Mouse (Mus musculus) adrenal gland, adult 2 months (tissue): ENCODE measurements around the gene Slc41a3. TPM values are rescaled to one million over a fixed set of nuclear protein-coding genes. Genes with fewer than 3 reads are reported as not detected.
"Not testable (repeated sequence)": the region's sequence is repeated elsewhere in the genome, so short reads cannot be mapped to it uniquely, and the experiment has no call there.

Experiments
- DNase-seq: peaks from one replicate; pipeline ENCODE4 v3.0.0; 2021
- polyA plus RNA-seq: library from polyadenylated mRNA; depleted of rRNA; stranded (reverse); fragments of >200 nt; gene quantifications from 2 replicates; pipeline ENCODE4 v1.2.3, GENCODE M21; 2012
- total RNA-seq, 2 experiments: library from RNA; stranded (reverse); gene quantifications; 2 replicates each; pipeline ENCODE4 v1.2.3; 2021

Gene Slc41a3
- total and polyA plus RNA-seq, 3 experiments = 29.1 to 52.0 (median 30.2) TPM

DNA sequence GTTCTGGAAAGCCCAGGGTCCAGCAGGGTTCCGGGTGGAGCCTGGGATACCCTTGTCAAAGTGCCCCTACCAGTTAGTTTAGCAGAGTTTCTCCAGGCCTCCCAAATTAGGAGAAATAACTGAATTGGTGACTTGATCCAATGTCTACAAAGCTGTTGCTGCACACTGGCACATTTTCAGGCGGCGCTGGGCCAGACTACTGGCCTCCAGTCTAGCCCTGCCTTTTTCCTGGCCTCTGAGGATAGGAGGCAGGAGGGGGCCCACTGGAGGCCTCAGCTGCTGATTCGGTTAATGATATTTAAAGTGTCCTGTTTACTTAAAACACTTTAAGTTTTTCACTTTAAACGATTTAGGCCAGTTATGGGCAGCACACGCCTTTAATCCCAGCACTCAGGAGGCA is 19.7 kb downstream of the Slc41a3 start:
- DNase-seq = peak; percentile 76

DNA sequence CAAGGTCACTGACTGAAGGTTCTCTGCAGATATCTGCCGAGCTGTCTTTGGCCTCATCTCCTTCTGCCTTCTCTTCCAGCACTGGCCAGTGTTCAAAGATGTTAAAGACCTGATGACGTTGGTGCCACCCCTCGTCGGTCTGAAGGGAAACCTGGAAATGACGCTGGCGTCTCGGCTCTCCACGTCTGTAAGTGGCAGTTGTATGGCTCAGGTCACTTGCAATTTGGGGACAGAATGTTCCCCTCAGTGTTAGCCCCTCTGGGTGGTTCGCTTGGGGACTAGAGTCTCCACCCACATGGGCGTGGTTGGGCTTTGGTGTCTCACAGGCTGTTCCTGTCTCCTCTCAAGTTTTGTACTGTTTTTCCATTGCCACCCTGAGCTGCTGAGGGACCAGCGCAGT is 20.2 kb downstream of the Slc41a3 start:
- peak; percentile 71 for DNase-seq

DNA sequence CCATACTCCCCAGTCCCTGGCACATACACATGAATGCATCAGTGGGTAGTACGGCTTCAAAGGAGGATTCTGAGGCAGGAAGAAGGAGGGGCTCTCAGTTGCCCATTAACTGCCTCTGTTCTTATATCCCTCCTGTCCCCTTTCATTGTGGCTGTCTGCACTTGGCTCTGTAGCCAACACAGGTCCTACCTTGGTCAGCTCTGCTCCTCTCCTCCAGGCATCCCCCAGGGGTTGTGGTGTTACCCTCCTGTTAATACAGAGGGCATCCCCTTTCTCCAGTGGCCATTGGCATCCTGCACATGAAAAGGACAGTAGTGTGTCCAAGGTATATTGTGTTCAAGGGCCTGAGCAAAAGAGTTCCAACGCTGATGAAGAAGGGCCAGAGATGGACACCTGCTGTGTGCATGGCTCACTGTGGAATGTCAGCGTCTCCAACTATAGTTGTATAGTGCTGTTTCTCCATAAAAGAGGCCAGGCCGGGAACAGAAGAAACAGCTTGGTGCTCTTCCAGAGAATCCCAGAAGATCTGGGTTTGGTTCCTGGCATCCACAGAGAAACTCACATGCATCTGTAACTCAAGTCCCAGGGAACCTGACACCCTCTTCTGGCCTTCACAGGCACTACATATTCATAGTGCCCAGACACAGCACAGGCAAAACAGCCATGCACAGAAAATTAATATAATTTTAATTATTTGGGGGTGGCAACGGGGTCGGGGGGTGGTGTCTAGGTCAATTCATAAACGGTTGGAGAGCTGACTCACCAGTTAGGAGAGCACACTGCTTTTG is 20.9 kb downstream of the Slc41a3 start:
- DNase-seq = no peak

DNA sequence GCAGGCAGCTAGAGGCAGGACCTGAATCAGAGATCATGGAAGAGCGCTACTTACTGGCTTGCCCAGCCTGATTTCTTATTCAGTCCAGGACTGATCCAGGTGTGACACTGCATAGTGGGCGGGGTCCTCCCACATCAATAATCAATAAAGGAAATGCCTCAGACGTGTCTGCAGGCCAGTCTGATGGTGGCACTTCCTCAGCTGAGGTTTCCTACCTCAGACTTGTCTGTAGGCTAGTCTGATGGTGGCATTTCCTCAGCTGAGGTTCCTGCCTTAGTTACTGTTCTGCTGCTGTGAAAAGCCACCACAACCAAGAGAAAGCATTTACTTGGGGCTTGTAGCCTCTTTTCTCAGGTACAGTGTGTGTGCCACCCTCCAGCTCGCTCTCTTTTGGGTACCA is 23.0 kb downstream of the Slc41a3 start:
- no peak for DNase-seq

DNA sequence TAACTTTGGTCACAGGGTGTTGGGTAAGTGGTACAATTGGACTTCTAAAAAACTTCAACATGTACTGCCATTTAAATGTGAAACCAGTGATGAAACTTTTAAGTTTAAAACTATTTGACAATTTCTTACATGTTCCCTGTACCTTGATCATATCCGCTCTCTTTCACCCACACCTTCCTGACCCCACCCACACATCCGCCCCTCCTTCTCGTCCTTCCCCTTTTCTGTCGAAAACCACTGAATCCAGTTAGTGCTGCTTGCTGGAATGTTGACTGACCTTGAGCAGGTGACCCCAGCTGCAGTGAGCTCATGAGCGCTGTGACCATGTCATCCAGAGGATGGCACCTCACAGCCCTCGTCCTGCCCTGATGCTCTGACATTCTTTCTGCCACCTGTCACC is 25.0 kb downstream of the Slc41a3 start:
- no peak for DNase-seq

DNA sequence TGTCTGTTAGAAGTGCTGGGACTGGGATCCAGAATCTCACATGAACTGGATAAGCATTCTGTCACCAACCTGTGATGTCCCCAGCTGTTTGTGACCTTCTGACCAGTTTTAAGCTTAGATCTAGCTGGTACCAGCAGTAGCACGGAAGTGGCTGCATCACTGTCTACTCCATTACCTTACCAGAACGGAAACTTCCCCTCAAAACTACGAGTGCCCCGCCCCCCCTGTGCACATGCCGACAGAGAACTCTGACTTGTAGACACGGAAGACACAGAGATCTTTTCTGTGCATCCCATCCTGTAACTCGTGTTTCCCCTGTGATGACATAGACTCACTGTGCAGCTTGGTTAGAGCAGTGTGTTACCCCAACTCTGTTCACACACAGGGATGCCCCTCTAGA is 25.9 kb downstream of the Slc41a3 start:
- no peak for DNase-seq

DNA sequence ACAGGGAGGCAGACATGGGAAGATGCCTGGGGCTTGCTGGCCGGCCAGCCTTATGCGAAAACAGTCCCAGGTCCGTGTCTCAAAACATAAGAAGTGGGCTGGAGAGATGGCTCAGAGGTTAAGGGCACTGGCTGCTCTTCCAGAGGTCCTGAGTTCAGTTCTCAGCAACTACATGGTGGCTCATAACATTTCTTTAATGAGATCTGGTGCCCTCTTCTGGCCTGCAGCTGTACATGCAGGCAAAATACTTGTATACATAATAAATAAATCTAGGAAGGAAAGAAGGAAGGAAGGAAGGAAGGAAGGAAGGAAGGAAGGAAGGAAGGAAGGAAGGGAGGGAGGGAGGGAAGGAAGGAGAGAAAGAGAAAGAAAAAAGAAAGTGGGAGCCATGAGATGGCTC is 28.0 kb downstream of the Slc41a3 start:
- not testable (repeated sequence) for DNase-seq

DNA sequence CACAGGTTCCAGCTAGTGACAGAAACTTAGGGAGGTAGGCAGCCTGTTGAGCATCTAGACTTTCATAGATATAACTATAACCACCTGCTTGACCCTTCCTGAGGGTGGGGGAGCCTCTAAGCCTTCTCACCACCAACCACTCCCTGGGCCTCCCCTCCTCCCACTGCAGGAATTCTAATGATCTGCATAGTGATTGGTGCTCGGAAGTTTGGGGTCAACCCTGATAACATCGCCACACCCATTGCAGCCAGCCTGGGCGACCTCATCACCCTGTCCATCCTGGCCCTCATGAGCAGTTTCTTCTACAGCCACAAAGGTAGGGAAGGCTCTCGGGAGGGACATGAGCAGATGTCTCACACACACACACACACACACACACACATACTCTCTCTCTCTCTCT is 30.6 kb downstream of the Slc41a3 start:
- DNase-seq = no peak

DNA sequence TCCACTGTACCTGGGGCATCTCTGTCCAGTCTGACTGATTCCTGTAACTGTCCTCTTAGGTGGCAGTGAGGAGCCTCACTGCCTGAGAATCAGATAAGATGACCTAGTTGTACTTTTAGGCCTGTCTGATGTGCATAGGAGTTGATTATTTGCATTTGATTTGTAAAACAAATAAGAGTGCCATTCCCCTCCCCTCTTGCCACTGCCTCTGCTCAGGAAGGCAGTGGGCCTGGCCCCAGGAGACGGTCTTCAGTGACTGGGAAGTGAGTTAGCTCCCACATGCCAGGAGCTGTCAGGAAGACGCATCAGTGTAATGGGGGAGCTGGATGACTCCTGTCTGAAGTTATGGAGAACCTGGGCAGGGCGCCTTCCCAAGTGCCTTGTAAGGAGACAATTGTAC is 31.1 kb downstream of the Slc41a3 start:
- no peak for DNase-seq

DNA sequence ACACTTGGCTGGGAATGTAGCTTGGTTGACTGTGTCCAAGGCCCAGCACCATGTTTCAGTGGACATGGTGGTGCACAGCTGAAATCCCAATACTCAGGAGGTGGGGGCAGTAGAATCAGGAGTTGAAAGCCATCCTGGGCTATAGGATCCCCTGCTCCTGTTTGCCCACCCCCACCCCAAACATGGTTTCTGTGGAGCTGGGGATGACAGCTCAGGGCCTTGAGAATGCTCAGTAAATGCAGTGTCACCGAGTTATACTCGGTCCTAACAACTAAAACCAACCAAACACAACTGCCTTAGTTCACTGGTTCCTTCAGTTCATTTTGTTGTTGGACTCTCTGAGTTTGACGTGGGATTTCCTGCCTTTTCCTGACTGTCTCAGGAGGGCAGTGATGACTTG is 38.5 kb downstream of the Slc41a3 start:
- no peak for DNase-seq

DNA sequence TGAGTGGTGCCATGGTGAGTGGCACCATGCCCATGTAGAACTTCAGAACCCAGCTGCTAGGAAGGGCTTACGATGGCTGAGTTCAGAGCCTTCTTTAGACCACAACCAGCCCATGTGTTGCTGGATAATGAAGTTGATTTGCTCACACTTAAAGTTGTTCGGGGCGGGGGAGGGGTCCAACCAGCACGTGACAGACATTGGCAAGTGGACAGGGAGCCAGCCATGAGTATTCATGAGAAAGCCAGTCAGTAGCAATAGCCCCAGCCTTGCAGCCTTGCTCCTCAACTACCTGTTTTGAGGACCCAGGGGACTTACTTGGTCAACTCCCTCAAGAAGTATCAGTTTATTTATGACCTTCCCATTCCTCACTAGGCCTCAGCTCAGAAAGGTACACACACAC is 40.4 kb downstream of the Slc41a3 start:
- no peak for DNase-seq

DNA sequence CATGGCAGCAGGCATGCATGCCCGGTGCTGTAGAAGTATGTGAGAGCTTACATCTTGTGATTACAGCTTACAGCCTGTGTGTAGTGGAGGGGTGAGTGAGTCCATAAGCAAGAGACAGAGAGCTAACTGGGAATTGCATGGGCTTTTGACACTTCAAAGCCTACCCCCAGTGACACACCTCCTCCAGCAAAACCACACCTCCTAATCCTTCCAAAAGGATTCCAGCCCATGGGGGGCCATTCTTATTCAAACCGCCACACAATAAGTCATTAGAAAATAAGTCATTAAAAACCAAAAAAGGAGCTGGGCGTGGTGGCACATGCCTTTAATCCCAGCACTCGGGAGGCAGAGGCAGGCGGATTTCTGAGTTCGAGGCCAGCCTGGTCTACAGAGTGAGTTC is 43.9 kb downstream of the Slc41a3 start:
- DNase-seq = no peak

DNA sequence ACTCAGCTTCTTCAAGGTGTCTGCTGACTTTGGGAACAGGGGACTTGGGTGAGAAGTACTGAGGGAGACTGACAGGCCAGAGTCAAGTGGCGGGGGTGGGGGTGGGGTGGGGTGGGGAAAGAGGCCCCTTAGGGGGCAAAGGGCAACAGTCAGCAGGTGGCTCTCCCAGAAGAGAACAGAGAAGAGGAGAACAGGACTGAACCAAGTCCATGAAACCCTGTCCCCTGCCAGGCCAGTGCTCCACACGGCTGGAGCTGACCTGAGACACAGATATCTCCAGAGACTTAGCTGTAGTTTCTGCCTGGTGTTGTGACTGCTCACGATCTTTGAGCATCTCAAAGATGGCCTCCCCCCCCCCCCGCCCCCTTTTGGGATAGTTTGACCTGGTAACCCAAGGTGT is 44.8 kb downstream of the Slc41a3 start:
- DNase-seq = no peak

DNA sequence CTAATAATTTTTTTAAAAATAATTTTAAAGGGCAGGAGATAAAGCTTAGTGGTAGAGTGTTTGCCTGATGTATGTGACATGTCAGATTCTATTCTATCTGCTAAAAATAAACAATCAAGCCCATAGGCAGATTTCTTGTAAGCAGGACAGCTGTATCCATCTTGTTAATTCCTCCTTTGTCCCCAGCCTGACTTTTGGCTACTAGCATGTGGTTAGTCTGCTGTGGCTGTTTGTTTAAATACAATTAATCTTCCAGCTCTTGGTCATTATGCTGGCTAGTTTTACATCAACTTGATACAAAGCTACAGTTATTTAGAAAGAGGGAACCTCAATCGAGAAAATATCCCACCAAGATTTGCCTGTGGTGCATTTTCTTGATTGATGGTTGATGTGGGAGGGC is 46.1 kb downstream of the Slc41a3 start:
- no peak for DNase-seq

DNA sequence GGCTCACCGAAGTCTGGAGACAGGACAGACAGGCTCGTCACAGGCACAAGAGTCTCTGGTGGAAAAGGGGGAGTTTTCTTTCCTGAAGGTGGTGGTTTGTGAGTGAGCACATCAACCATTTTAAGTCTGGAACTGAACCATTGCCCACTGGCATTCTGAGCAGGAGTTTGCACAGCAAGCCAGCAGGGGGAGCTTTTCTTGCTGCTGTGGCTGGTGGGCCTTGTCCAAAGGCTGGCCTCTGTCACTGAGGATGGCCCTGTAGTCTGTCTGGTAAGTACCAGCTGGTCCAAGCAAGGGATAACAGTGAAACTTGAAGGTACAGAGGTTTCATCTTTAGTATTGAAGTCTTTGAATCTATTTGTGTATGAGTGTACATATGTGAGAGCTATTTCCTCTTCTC is 49.2 kb downstream of the Slc41a3 start:
- peak; percentile 70 for DNase-seq

DNA sequence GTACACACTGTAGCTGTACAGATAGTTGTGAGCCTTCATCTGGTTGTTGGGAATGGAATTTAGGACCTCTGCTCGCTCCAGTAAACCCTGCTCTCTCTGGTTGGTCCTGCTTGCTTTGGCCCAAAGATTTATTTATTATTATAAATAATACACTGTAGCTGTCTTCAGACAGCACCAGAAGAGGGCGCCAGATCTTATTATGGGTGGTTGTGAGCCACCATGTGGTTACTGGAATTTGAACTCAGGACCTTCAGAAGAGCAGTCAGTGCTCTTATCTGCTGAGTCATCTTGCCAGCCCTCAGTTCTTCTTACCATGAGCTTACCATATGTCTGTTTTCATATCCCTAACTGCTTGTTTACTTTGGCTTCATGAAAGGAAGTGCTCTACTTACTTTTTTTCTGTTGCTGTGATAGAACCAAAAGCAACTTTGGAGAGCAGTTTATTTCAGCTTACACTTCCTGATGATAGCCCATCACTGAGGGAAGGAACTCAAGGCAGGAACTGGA is 51.9 kb downstream of the Slc41a3 start:
- DNase-seq = not testable (repeated sequence)

DNA sequence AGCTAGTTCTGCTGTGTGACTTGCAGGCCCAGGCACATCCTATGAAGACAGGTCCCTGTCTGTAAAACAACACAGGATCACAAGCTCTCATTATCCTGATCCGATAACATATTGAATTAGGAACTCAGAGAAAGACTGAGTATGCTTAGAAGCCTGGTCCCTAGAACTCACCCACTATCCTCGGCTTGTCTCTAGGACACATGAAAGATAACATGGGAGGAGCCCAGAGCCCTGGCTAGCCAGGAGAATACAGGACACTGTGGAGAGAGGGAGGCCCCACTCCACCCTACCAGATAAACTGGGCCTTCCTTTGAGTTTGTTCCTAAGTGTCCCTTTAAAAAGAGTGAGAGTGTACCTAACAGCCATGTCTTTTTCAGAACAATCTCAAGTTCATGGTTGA is 55.4 kb downstream of the Slc41a3 start:
- no peak for DNase-seq

DNA sequence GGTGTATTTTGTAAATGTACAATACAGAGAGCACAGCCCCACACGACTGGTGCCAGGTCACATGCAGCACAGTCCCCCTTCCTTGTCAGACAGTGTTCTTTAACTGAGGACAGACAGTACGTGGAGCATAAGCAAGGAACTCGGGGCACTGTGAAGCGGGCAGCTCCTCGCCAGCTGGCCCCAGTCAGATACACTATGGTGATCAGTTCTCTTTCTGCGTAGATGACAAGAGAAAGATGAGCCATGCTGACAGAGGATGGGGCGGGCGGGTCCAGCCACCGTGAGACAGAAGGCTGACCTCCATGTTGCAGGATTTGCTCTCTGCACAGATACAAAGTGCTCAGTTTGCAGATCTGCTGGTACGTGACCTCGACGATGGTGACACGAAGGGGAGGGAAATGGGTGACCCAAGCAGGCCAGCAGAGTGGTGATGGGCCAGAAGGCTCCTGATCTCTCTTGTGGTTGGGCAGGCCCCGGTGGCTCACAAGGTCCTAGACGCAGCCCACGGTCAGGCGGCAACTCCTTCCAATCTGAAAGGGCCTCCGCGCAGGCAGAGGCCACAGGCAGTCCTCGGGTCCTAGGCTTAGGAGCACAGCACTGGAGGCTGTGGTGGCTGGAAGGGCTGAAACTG is 56.0 kb downstream of the Slc41a3 start:
- DNase-seq = peak; percentile 45

DNA sequence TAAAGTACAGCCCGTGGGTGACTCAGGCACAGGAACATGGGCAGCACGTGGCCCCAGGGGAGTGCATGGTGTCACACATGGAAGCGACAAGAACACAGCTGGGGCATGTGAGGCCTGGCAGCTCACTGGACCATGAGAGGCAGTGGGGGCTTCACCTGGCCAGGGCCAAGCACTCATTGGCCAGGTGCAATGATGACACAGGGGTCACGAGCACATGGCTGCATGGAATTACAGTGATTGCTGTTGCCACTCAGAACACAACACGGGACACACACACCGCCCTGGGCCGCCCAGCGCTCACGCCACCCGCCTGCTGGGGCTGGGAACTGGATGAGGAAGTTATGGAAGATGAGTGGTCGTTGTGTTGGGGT is 56.5 kb downstream of the Slc41a3 start:
- no peak for DNase-seq

DNA sequence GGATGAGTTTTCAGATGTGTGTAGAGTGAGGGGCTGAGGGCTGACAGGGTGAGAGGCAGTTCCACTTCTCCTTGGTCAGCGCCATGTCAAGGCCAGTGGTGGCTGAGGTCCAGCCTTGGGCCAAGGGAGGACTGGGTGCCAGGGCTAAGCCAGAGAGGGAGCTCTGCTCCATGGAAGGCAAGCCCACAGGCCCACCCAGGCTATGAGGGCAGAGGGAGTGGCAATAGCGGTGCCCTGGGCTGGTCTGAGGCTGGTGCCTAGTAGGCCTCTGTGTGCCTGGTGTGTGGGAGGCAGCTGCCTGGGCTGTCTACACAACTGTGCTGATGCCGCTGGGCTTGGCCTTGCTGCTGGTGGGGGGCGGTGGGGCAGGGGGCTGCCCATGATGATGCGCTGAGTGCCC is 57.6 kb downstream of the Slc41a3 start:
- peak; percentile 57 for DNase-seq

DNA sequence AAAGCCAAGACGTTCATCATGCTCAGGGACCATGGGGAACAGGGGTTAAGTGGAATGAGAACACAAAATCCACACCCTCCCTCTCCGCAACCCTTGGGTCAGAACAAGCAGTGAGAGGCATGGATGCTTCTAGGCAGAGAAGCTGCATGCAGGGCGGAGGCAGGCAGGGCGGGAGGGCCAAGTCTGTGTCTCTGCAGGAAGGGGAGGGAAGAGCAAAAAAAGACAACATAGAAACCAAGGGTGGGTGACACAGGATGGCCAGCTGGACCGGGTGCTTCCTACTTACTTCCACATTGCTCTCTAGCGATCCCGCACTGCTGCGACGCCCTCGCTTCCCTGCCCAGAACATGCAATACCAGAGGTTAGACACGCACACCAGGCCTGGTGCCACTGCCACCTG is 59.2 kb downstream of the Slc41a3 start:
- no peak for DNase-seq

DNA sequence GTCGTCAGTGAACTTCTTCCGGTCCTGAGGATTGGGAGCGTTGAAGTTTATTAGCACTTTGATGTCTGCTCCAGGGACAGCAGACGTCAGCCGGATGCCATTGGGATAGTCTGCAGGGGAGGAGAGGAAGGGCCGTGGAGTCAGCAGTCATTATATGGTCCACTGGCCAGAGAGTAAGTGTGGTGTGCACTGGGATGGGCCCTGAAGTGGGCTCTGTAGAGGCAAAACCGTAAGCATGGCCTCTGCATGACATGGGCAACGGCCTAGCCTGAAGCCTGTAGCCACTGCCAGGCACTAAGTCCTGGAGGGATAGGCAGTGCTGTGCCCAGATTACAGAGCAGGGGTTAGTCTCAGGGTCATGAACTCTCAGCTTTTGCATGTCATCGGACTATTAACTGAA is 64.2 kb downstream of the Slc41a3 start:
- DNase-seq = no peak

DNA sequence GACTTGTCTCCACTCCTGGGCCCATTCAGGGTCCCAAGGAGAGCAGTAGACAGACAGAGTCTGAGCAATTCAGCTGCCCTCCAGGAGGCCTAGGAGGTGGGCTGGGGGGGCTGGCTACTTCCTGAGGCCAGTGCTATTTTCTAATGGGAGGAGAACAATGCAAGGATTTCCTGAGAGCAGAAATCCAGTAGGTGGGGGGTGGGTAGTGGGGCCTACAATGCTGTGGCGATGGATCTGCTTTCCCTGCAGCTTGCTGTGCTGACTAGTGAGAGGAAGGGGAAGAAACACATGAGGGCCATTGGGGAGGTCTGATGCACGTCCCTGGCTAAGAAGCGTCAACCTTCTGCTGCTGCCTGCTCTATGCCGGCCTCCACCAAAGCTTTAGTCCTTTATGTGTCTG is 74.2 kb downstream of the Slc41a3 start:
- peak; percentile 43 for DNase-seq

DNA sequence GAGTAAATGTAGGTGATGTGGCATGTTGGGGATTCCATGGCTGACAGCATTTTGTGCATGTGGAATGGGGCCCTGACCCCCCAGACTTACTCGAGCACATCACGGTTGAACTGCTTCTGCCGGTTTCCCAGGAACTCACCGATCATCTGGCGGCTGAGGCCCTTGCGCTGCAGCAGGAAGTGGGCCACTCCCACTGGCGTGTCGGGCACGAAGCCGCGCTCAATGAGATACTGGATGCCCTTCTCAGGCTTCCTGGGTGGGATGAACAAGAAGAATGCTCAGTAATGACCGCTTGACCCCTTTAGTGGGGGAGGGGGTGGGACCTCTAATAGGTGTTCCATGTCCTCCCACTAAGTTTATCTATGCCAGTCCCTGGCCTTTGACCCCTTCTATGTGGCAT is 75.9 kb downstream of the Slc41a3 start:
- no peak for DNase-seq
